In genomic region chr1:160714685-160715084, GRCm38 (mm10) we compare ENCODE assay signal across 9 mouse cellular contexts.
DNase-seq lines count a peak whose midpoint lies in the region; ATAC-seq and TF ChIP-seq lines count a peak whose summit lies in the region.
"Had no signal": no experiment of that assay in that cellular context is flagged by ENCODE, and none has a peak within 500 bp of the region (broad histone marks: within the 10 kb centered on the region; RNA-seq: fewer than 3 reads in every experiment).

No protein-coding gene starts in this region.

- POLR2A ChIA-PET in Patski (lab: Charles Lee): no interaction called here

- peak; percentile 13 for DNase-seq in kidney, postnatal 10 days
- no peak for DNase-seq in kidney, adult 11 months
- no peak for DNase-seq in Patski (ENCODE audit: low read depth, low spot score)
- DNase-seq in left cerebral cortex, adult 18-20 months (ENCODE audit: low spot score in 2 of 2): peak; percentile 21 to 36
- no peak for DNase-seq in thymus, postnatal 25 days
- no peak for DNase-seq in urinary bladder, postnatal 4 days (ENCODE audit: low spot score in 2 of 2)
- no peak for DNase-seq in kidney, postnatal 25 days

- TF ChIP-seq CTCF in Patski (IDR thresholded peaks at IDR 0.05): peak; percentile 70

- ATAC-seq in Patski: no peak
- peak; percentile 60 for ATAC-seq in common myeloid progenitor, adult 5-6 weeks (replicated peaks; ENCODE audit: low read depth, poor library complexity, severe bottlenecking)

- in situ Hi-C loops in Patski (cut with MboI; ENCODE audit: low pct_unique_long_range_greater_than_20kb): no loop called here

- no peaks in the 10 kb centered on the region for H3K27me3 ChIP-seq in Patski
- H3K27me3 ChIP-seq: lung, embryonic 15.5 days had no signal

- CTCF ChIA-PET in Patski (lab: Charles Lee): interaction anchor here (4.0 kb wide), 1 partner anchor 153 kb away, joined by 16 read pairs; no protein-coding TSS in a partner anchor

Comparison
In these comparisons a context has a peak if more than half of its experiments do, and no peak if none do; other contexts are left out.
1. DNase-seq: peak in kidney, postnatal 10 days (single experiment) and left cerebral cortex, adult 18-20 months (2 of 2); none in kidney, adult 11 months (single experiment), Patski (single experiment), thymus, postnatal 25 days (single experiment), urinary bladder, postnatal 4 days (0 of 2) and kidney, postnatal 25 days (0 of 2).